Mouse (Mus musculus): ENCODE results near the gene Phf7. TPM values are rescaled to one million over a fixed set of nuclear protein-coding genes. Genes with fewer than 3 reads are reported as not detected.

Gene Phf7
- polyA plus RNA-seq, 1 experiment from 2014 or later: 21.5 TPM

DNA sequence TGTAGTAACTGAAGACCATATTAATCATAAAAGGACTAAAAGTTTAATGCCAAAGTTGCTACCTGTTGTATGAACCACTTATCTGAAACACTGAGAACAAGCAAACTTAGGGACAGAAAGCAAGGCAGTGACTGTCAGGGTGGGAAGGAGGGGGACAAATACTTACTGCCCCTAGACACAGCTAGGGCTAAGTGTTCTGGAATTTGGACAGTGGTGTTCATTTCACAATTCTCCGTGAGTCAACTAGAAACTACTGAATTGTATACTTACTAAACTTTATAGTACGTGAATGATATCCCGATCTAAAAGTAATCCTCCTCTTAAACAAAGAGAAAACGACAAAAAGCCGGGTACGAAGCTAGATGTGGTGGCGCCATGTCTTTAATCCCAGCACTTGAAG, 51.5 kb downstream of the Phf7 start:
- DNase-seq (ENCODE audit: low spot score): no peak

DNA sequence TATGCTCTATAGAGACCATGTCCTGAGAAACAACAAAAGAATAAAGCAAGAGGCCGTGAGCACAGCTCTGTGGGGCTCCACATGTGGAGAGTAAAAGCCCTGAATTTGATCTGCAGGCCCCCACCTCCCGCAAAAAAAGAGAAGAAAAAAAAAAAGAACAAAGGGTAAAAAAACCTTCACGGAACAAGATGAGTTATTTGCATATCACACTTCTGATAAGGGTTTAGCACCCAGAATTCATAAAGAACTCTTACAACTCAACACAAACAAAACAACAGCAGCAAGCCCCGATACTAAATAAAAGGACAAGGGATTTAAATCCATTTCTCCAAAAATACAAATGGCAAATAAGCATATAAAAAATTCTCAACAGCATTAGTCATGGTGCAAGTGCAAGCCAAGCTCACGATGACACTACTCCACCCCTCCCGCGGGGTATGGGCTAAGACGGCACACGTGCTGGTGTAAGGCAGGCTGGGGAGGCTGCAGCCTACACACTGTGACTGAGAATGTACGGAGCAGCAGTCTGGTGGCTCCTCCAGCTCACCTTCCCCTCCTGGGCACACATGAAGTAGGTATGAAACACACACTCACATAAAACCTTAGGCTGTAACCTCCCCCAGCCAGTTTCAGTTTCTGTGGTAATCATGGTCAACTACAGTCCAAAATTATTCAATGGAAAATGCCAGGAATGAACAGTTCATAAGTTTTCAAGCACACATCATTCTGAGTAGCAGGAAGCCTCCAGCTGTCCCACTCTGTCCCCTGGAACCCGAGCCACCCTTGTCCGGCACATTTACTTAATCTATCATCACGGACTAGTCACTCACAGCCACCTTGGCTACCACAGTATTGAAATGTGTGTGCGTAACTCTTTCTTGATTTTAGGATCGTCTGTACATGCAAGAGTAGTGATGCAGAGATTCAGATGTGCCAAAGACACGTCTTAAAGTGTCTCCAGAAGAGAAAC, 53.3 kb downstream of the Phf7 start:
- no peak for DNase-seq (ENCODE audit: low spot score)

DNA sequence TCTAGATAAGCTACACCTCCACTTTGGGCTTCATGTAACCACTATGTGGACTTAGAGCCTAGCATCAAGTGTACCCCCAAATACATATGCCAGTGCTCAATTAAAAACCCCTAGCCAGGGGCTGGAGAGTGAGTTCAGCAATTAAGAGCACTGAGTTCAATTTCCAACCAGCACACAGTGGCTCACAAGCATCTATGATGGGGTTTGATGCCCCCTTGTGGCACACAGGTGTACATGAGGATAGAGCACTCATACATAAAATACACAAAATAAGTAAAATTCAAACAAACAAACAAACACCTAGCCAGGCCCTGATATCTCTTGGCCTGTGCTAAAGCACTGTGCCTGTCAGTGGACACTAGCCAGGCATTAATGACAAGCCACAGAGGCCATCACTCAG, 55.1 kb downstream of the Phf7 start:
- peak; percentile 59 for DNase-seq (ENCODE audit: low spot score)

DNA sequence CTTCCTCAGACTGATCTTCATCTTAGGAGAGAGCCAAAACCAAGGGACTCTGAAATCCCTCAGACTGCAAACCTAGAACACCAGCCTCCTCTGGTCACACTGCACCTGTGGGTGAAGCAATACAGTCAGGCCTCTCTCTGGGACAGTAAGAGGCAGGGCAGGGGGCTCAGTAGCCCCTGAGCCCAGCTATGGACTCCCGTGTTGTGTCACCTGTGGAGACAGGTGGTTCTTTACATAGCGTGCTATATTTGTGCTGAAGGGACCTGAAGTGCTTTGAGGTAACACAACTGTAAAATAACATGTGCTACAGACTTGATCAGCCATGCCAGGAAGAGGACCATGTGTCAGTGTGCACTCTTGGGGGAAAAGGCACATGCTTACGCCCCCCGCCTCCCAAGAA, 55.6 kb downstream of the Phf7 start:
- DNase-seq (ENCODE audit: low spot score): no peak

DNA sequence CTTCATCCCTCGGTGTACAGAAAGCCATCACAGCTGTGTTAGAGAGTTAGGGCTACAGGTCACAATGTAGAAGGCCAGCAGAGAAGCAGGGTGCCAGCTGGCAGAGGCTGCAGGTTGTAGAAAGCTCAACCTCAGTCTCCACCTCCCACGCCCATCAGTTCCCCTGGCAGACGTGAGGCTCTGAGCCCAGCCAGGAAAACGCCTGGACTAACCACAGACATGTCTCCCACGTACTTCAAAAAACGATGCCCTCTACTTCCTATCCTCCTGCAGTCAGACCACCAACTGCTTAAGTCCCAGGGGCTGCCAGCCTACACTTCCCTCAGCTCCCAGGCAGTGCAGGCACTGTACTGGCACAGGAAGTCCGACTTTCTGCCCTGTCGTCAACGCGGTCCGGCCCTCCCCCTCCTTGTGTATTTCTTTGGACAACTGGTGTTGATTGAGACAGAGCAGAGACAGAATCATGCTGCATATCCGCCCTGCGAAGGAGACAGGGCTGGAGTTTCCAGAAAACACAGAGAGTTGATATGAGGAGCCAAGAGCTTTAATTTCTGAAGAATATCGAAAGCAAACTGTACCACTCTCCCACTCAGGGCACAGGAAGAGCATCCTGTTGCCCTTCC, 56.1 kb downstream of the Phf7 start:
- peak; percentile 31 for DNase-seq (ENCODE audit: low spot score)

DNA sequence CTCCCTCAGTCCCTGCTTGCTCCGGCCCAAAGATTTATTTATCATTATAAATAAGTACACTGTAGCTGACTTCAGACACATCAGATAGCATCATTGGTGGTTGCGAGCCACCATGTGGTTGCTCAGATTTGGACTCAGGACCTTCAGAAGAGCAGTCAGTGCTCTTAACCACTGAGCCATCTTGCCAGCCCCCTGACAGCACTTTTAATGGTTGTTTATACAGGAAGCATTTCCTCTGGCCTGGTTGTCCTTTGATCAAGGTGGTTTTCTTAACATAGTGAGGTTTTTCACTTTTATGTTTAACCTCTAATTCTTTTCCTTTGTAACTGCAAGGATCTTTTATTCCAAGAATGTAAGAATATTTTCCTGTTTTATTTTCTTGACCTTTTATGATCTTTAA, 56.7 kb downstream of the Phf7 start:
- DNase-seq (ENCODE audit: low spot score): peak; percentile 27

DNA sequence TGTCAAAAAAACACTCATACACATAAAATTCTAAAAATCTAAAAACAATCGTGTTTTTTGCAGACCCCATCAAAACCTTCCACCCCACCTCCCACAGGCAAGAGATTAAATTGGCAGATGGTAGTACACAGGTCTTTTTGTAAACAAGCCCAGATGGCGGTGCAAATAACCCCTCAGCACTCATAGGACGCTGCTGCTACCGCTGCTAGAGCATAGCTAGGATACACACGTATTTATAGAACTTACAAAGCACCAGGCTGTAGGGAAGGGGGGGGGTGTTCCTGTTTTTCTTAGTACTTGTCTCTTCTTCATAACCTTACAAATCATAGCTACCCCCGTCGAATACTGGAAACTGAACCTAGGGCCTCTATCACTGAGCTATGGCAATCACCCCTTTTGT, 57.3 kb downstream of the Phf7 start:
- DNase-seq (ENCODE audit: low spot score): no peak

DNA sequence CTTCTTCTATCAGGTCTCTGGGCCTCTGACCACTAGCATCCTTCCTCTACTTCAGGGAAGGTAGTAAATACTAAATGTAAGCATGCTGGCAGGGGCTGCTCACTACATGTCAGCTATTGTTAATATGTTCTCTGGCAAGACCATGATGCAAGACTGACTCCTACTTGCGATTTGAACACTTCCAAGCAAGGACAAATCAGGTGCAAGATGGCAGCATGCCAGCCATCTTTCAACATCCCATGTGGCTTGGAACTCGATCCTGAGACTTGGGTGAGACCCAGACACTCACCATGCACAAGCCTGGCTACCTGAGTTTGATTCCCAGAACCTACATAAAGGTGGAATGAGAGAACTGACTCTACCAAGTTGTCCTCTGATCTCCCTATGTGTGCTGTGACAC, 59.2 kb downstream of the Phf7 start:
- no peak for DNase-seq (ENCODE audit: low spot score)

DNA sequence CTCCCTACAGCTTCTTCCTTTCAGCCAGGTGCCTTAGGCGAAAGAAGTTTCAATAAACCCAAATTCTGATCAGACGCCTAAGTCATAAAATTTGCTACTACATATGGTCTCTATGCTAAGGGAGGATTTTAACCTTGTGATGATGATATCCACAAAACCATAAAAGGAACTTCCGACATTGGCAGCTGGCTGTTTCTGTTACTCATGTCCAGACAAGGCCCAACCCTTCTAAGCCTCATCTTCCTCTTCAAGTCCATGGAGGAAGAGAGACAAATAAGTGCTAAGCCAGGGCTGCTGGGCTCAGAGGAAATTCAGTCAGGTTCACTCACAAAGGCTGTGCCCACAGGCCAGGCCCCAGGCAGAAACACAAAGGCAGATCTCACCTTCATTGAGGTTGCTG, 61.8 kb downstream of the Phf7 start:
- DNase-seq (ENCODE audit: low spot score): no peak

DNA sequence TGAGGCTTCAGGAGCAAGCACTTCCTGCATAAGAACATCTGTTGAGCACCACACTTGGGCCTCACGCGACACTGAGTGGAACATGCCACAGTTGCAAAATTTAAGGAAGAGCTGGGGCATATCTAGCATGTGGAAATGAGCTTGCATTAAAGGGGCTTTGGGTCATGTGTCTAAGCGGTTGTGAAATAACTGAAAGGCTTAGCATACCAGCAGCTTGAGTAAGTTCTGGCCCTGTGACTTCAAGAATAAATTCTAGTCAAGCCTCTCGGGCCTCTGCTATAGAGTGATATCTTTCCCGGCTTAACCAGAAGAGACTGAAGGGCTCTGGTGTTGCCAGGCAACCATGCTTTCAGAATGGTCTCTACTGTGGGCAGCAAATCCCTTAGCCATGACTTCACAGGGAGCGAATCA, 62.3 kb downstream of the Phf7 start:
- no peak for DNase-seq (ENCODE audit: low spot score)

Other genes with a start within 250 kb of the Phf7 start
- gene Glt8d1, start 249.9 kb downstream of the Phf7 start, polyA plus RNA-seq (2015; fragmentation: Nextera tagmentation; extraction: Ambion mirVana): 19.2 and 24.7 TPM in 2 replicates
- gene Spcs1, start 249.6 kb downstream of the Phf7 start, polyA plus RNA-seq (2015; fragmentation: Nextera tagmentation; extraction: Ambion mirVana): 469 and 501 TPM in 2 replicates
- gene Pbrm1, start 232.2 kb downstream of the Phf7 start, polyA plus RNA-seq (2015; fragmentation: Nextera tagmentation; extraction: Ambion mirVana): 103 and 128 TPM in 2 replicates
- gene Gnl3, start 232.2 kb downstream of the Phf7 start, polyA plus RNA-seq (2015; fragmentation: Nextera tagmentation; extraction: Ambion mirVana): 141 and 143 TPM in 2 replicates
- 244 and 262 TPM in 2 replicates for gene Smim4, start 122.4 kb downstream of the Phf7 start, polyA plus RNA-seq (2015; fragmentation: Nextera tagmentation; extraction: Ambion mirVana)
- 111 and 116 TPM in 2 replicates for gene Nt5dc2, start 120.3 kb downstream of the Phf7 start, polyA plus RNA-seq (2015; fragmentation: Nextera tagmentation; extraction: Ambion mirVana)
- 8.0 and 8.8 TPM in 2 replicates for gene Stab1, start 82.7 kb downstream of the Phf7 start, polyA plus RNA-seq (2015; fragmentation: Nextera tagmentation; extraction: Ambion mirVana)
- gene Tnnc1, start 43.0 kb downstream of the Phf7 start, polyA plus RNA-seq (2015; fragmentation: Nextera tagmentation; extraction: Ambion mirVana): 5.0 and 5.7 TPM in 2 replicates
- gene Nisch, start 34.4 kb downstream of the Phf7 start, polyA plus RNA-seq (2015; fragmentation: Nextera tagmentation; extraction: Ambion mirVana): 116 and 144 TPM in 2 replicates
- 0.27 and 0.30 TPM in 2 replicates for gene Sema3g, start 33.5 kb downstream of the Phf7 start, polyA plus RNA-seq (2015; fragmentation: Nextera tagmentation; extraction: Ambion mirVana)
- 63.0 and 66.5 TPM in 2 replicates for gene Bap1, start 133 bp upstream of the Phf7 start, polyA plus RNA-seq (2015; fragmentation: Nextera tagmentation; extraction: Ambion mirVana)
- 0.22 and 0.31 TPM in 2 replicates for gene Dnah1, start 72.6 kb upstream of the Phf7 start, polyA plus RNA-seq (2015; fragmentation: Nextera tagmentation; extraction: Ambion mirVana)
- gene Capn7, start 85.3 kb upstream of the Phf7 start, polyA plus RNA-seq (2015; fragmentation: Nextera tagmentation; extraction: Ambion mirVana): 33.8 and 34.9 TPM in 2 replicates
- 20.3 and 20.7 TPM in 2 replicates for gene Sh3bp5, start 184.8 kb upstream of the Phf7 start, polyA plus RNA-seq (2015; fragmentation: Nextera tagmentation; extraction: Ambion mirVana)
- 47.2 and 52.6 TPM in 2 replicates for gene Eaf1, start 243.1 kb upstream of the Phf7 start, polyA plus RNA-seq (2015; fragmentation: Nextera tagmentation; extraction: Ambion mirVana)
- gene Mettl6, start 243.7 kb upstream of the Phf7 start, polyA plus RNA-seq (2015; fragmentation: Nextera tagmentation; extraction: Ambion mirVana): 149 and 164 TPM in 2 replicates